ENCODE assay signal across 18 mouse cellular contexts in genomic region chr15:103122372-103122771, GRCm38 (mm10). TPM values are rescaled to one million over a fixed set of nuclear protein-coding genes. Genes with fewer than 3 reads are reported as not detected.
A peak's percentile ranks its signal among the peaks of the same experiment; 100 is the strongest.
DNase-seq lines count a peak whose midpoint lies in the region; ATAC-seq and TF ChIP-seq lines count a peak whose summit lies in the region.
"Had no signal": no experiment of that assay in that cellular context is flagged by ENCODE, and none has a peak within 500 bp of the region (broad histone marks: within the 10 kb centered on the region; RNA-seq: fewer than 3 reads in every experiment).

No protein-coding gene starts in this region.

- peak; percentile 16 for DNase-seq in gastrocnemius, postnatal 14 days
- DNase-seq in gastrocnemius, adult 2 months = no peak
- peak; percentile 22 for DNase-seq in left cerebral cortex, postnatal 4 days
- no peak for DNase-seq in left cerebral cortex, postnatal 10 days (ENCODE audit: extremely low spot score in 1 of 2, low spot score in 2 of 2)
- no peak for DNase-seq in right cerebral cortex, postnatal 4 days
- DNase-seq in cerebellum, adult 2 months = no peak
- DNase-seq: cerebellum, postnatal 25 days; kidney, postnatal 10 days; layer of hippocampus, adult 9-11 months had no signal

- H3K9ac ChIP-seq in hindbrain, embryonic 16.5 days (ENCODE audit: low read depth, low read length) = no peak overlapping the region
- H3K9ac ChIP-seq: embryonic facial prominence, embryonic 12.5 days; intestine, embryonic 15.5 days; liver, embryonic 12.5 days; lung, embryonic 15.5 days had no signal

- no peak overlapping the region for H3K27ac ChIP-seq in gastrocnemius, adult 2 months
- no peak overlapping the region for H3K27ac ChIP-seq in hindbrain, embryonic 16.5 days (ENCODE audit: low read depth, low read length)
- no peak overlapping the region for H3K27ac ChIP-seq in cerebellum, adult 2 months (ENCODE audit: insufficient read depth, low read length)
- H3K27ac ChIP-seq: embryonic facial prominence, embryonic 12.5 days; intestine, embryonic 15.5 days; liver, embryonic 12.5 days; lung, embryonic 15.5 days had no signal

- H3K9me3 ChIP-seq in hindbrain, embryonic 16.5 days (ENCODE audit: control insufficient read depth, low read length) = no peaks in the 10 kb centered on the region
- H3K9me3 ChIP-seq: embryonic facial prominence, embryonic 12.5 days; intestine, embryonic 15.5 days; liver, embryonic 12.5 days; lung, embryonic 15.5 days had no signal

- H3K4me1 ChIP-seq in hindbrain, embryonic 16.5 days (ENCODE audit: control insufficient read depth, insufficient read depth, low read depth, low read length) = peaks cover 7% of the 10 kb centered on the region
- no peaks in the 10 kb centered on the region for H3K4me1 ChIP-seq in cerebellum, adult 2 months (ENCODE audit: control insufficient read depth, insufficient read depth, low read length)

- no peak overlapping the region for H3ac ChIP-seq in myocyte (ENCODE audit: control insufficient read depth, insufficient read length)

- peak; percentile 12; the same call in 1 of the 2 replicates for ATAC-seq in hindbrain, embryonic 16.5 days
- ATAC-seq: CD4-positive, CD25-positive, alpha-beta regulatory T cell, adult 4 months; intestine, embryonic 15.5 days; liver, embryonic 12.5 days had no signal

- no peak for TF ChIP-seq POLR2A in myocyte (IDR thresholded peaks at IDR 0.05; ENCODE audit: insufficient read length, low read depth)
- no peak for TF ChIP-seq POLR2A in cerebellum, adult 2 months (IDR thresholded peaks at IDR 0.05; ENCODE audit: borderline replicate concordance, insufficient read depth, low read length)

- H3K36me3 ChIP-seq in hindbrain, embryonic 16.5 days (ENCODE audit: control insufficient read depth, insufficient read depth, low read length) = no peaks in the 10 kb centered on the region
- no peaks in the 10 kb centered on the region for H3K36me3 ChIP-seq in myocyte (ENCODE audit: control insufficient read depth, insufficient read depth)
- H3K36me3 ChIP-seq: embryonic facial prominence, embryonic 12.5 days; G1E; intestine, embryonic 15.5 days; liver, embryonic 12.5 days; lung, embryonic 15.5 days had no signal

- WGBS in hindbrain, embryonic 16.5 days = 35% methylated on average over 2 of the region's 2 CpGs
- WGBS in cerebellum, adult 2 months = 26% methylated on average over 2 of the region's 2 CpGs

- no peak for TF ChIP-seq CTCF in gastrocnemius, adult 2 months (IDR thresholded peaks at IDR 0.05)
- no peak for TF ChIP-seq CTCF in cerebellum, adult 2 months (IDR thresholded peaks at IDR 0.05; ENCODE audit: borderline replicate concordance, insufficient read depth, low read depth, low read length)

- H3K79me2 ChIP-seq in myocyte (ENCODE audit: control insufficient read depth, insufficient read depth) = no peaks in the 10 kb centered on the region

- H3K27me3 ChIP-seq in hindbrain, embryonic 16.5 days (replicated peaks; ENCODE audit: control insufficient read depth, insufficient read depth, low read length) = no peaks in the 10 kb centered on the region
- no peaks in the 10 kb centered on the region for H3K27me3 ChIP-seq in myocyte (ENCODE audit: control insufficient read depth, insufficient read depth, insufficient read length)
- no peaks in the 10 kb centered on the region; the same call in 1 of the 2 replicates for H3K27me3 ChIP-seq in cerebellum, adult 2 months (ENCODE audit: control insufficient read depth, insufficient read depth, low read length)

- H3K4me2 ChIP-seq in hindbrain, embryonic 16.5 days (ENCODE audit: low read length) = no peak overlapping the region
- no peak overlapping the region for H3K4me2 ChIP-seq in myocyte (ENCODE audit: low read depth)
- H3K4me2 ChIP-seq: embryonic facial prominence, embryonic 12.5 days; heart, embryonic 11.5 days; intestine, embryonic 15.5 days; liver, embryonic 12.5 days; lung, embryonic 15.5 days had no signal

- intact Hi-C loops in gastrocnemius, postnatal 14 days (cut with DNase I; ENCODE audit: low total_unique reads) = loop anchor here (5.0 kb wide), 2 partner anchors 105 to 135 kb away; partner anchors contain the start of gene Hoxc4
- intact Hi-C loops in gastrocnemius, adult 2 months (cut with DNase I) = loop anchor here (5.0 kb wide), 1 partner anchor 45 kb away; the partner anchor contains the start of gene Smug1
- intact Hi-C loops in left cerebral cortex, postnatal 4 days (cut with DNase I) = no loop called here
- intact Hi-C loops in left cerebral cortex, postnatal 10 days (cut with DNase I) = no loop called here

- no peak overlapping the region for H3K4me3 ChIP-seq in gastrocnemius, adult 2 months
- H3K4me3 ChIP-seq in hindbrain, embryonic 16.5 days (ENCODE audit: low read length) = no peak overlapping the region
- H3K4me3 ChIP-seq in myocyte = no peak overlapping the region
- H3K4me3 ChIP-seq in cerebellum, adult 2 months (replicated peaks; ENCODE audit: insufficient read depth, low read depth, low read length) = no peak overlapping the region
- H3K4me3 ChIP-seq: embryonic facial prominence, embryonic 12.5 days; intestine, embryonic 15.5 days; liver, embryonic 12.5 days; lung, embryonic 15.5 days had no signal

TF ChIP-seq in myocyte, 11 proteins besides CTCF, POLR2A, EP300 and RAD21:
- TF ChIP-seq TCF3 (IDR thresholded peaks at IDR 0.05; ENCODE audit: insufficient read length, low read depth) = peak; percentile 69
- TF ChIP-seq MYOD1 (IDR thresholded peaks at IDR 0.05; ENCODE audit: control insufficient read depth in 1 of 3, insufficient read length in 2 of 3, low read depth in 2 of 3) = peak in 2 of 3 experiments; percentile 94 to 97
- TF ChIP-seq POLR2AphosphoS2 (IDR thresholded peaks at IDR 0.05; ENCODE audit: insufficient read length, low read depth) = no peak
- TF ChIP-seq MYOG (IDR thresholded peaks at IDR 0.05; ENCODE audit: control insufficient read depth in 1 of 3, insufficient read depth in 1 of 3, insufficient read length in 2 of 3, low read depth in 2 of 3) = peak; percentile 92 to 94 (median 93)
- no peak for TF ChIP-seq REST (IDR thresholded peaks at IDR 0.05; ENCODE audit: insufficient read depth, insufficient read length)
- TF ChIP-seq TCF12 (IDR thresholded peaks at IDR 0.05; ENCODE audit: insufficient read depth, poor library complexity, severe bottlenecking) = peak; percentile 66

RNA-seq across cellular contexts. Expression of gene Smug1, which starts 44.5 kb away (rescaled TPM):
- 10 to 100 TPM; 10.6 to 11.6 TPM for total RNA-seq in gastrocnemius, postnatal 14 days (2021)
- total RNA-seq in gastrocnemius, adult 2 months (2021) = 10 to 100 TPM; 10.8 to 12.7 TPM
- total RNA-seq in left cerebral cortex, postnatal 4 days (2021) = 10 to 100 TPM; 26.4 to 27.4 TPM
- 10 to 100 TPM; 17.5 to 18.2 TPM for total RNA-seq in left cerebral cortex, postnatal 10 days (2021)
- polyA plus RNA-seq in hindbrain, embryonic 16.5 days (2015; fragmentation: Nextera tagmentation; extraction: Ambion mirVana) = 25.1 and 29.1 TPM in 2 replicates
- polyA plus RNA-seq in myocyte (2012; fragmentation: generic; extraction: Trizol) = 18.6 TPM
- 17.8 and 20.1 TPM in 2 replicates for polyA plus RNA-seq in cerebellum, adult 2 months (2012; rRNA removed)

Comparison
In these comparisons a context has a peak if more than half of its experiments do, and no peak if none do; other contexts are left out.
1. DNase-seq: peak in gastrocnemius, postnatal 14 days (single experiment) and left cerebral cortex, postnatal 4 days (single experiment); none in gastrocnemius, adult 2 months (single experiment), left cerebral cortex, postnatal 10 days (0 of 2), right cerebral cortex, postnatal 4 days (single experiment) and cerebellum, adult 2 months (0 of 2).
2. intact Hi-C loops: an anchor here in gastrocnemius, postnatal 14 days (5.0 kb wide) and gastrocnemius, adult 2 months (5.0 kb wide); none called in left cerebral cortex, postnatal 4 days and left cerebral cortex, postnatal 10 days.